Mouse (Mus musculus) stomach, embryonic 15.5 days (tissue): Measurements from ENCODE around the gene Phrf1. TPM values are rescaled to one million over a fixed set of nuclear protein-coding genes. Genes with fewer than 3 reads are reported as not detected.

Experiments used
- ATAC-seq: fragments of 200-750 bp; cut with Nextera tagmentation; 2 replicates; pipeline ENCODE4 v1.8.0; 2017; ENCODE audit warnings: low read depth, moderate number of reproducible peaks, moderate TSS enrichment; ENCODE audit not compliant: insufficient read depth, low FRiP score
- H3K27ac ChIP-seq: fragments of 300-500 bp; sonication (generic); 2 replicates; pipeline ENCODE4 v1.5.1; 2015; ENCODE audit warnings: mild to moderate bottlenecking, inconsistent platforms
- H3K27me3 ChIP-seq: fragments of 300-500 bp; sonication (generic); replicated peaks from 2 replicates; pipeline ENCODE4 v1.6.1; 2015; ENCODE audit warnings: inconsistent platforms
- H3K36me3 ChIP-seq: fragments of 300-500 bp; sonication (generic); 2 replicates; pipeline ENCODE4 v1.6.1; 2015; ENCODE audit warnings: inconsistent platforms
- H3K4me1 ChIP-seq: fragments of 300-500 bp; sonication (generic); 2 replicates; pipeline ENCODE4 v1.6.1; 2015; ENCODE audit warnings: inconsistent platforms
- H3K4me2 ChIP-seq: fragments of 300-500 bp; sonication (generic); 2 replicates; pipeline ENCODE4 v1.6.1; 2015; ENCODE audit warnings: mild to moderate bottlenecking, inconsistent platforms
- H3K4me3 ChIP-seq: fragments of 300-500 bp; sonication (generic); replicated peaks from 2 replicates; pipeline ENCODE4 v1.5.1; 2015; ENCODE audit warnings: inconsistent platforms
- H3K9ac ChIP-seq: fragments of 300-500 bp; sonication (generic); 2 replicates; pipeline ENCODE4 v1.6.1; 2015; ENCODE audit warnings: inconsistent platforms
- H3K9me3 ChIP-seq: fragments of 300-500 bp; sonication (generic); 2 replicates; pipeline ENCODE4 v1.6.1; 2016; ENCODE audit warnings: inconsistent platforms
- WGBS: fragments of 180-500 bp; shearing (Covaris S2); methylation state at CpG from one replicate; pipeline ENCODE4 v1.1.7; 2015; 5-methylcytosine and 5-hydroxymethylcytosine counted together
- polyA plus RNA-seq: library from polyadenylated mRNA; unstranded; fragments of >200 nt; fragmentation: Nextera tagmentation; extraction: Ambion mirVana; gene quantifications from 2 replicates; pipeline ENCODE4 v1.2.1, GENCODE M21; 2015

Phrf1 gene
- polyA plus RNA-seq, 1 experiment from 2014 or later, result 58.8 TPM

- peaks cover 52% of the 10 kb centered on the region for H3K36me3 ChIP-seq
- no peak for ATAC-seq
- WGBS, result 73% methylated on average over 11 of the region's 11 CpGs
Observed at GRCm38 (mm10) chr7:141264041-141264700, 35.6 kb downstream of the Phrf1 start.

GRCm38 (mm10) chr7:141264761-141265410, 36.3 kb downstream of the Phrf1 start:
- no peaks in the 10 kb centered on the region for H3K9me3 ChIP-seq
- no peak overlapping the region for H3K9ac ChIP-seq
- H3K4me1 ChIP-seq, result peaks cover 9% of the 10 kb centered on the region
- H3K36me3 ChIP-seq, result peaks cover 46% of the 10 kb centered on the region
- no peaks in the 10 kb centered on the region for H3K27me3 ChIP-seq
- 0 out of 2 replicates have a peak, but pooled peaks have one; percentile 33 for ATAC-seq
- H3K27ac ChIP-seq, result no peak overlapping the region
- no peak overlapping the region for H3K4me3 ChIP-seq
- H3K4me2 ChIP-seq, result peak overlapping the region; percentile 93
- WGBS, result 30% methylated on average over 12 of the region's 12 CpGs

More at GRCm38 (mm10) chr7:141264041-141264700, 35.6 kb downstream of the Phrf1 start:
- Histone ChIP-seq H3K4me3 (no peak overlapping the region), H3K27ac (no peak overlapping the region), H3K9ac (no peak overlapping the region), H3K4me2 (no peak overlapping the region), H3K4me1 (peaks cover 9% of the 10 kb centered on the region), H3K27me3 (no peaks in the 10 kb centered on the region), H3K9me3 (no peaks in the 10 kb centered on the region)

GRCm38 (mm10) chr7:141265411-141265738, 36.8 kb downstream of the Phrf1 start:
- H3K4me1 ChIP-seq, result peaks cover 9% of the 10 kb centered on the region
- WGBS, result 33% methylated on average over 11 of the region's 11 CpGs
- no peaks in the 10 kb centered on the region for H3K27me3 ChIP-seq
- no peak overlapping the region for H3K9ac ChIP-seq
- H3K4me2 ChIP-seq, result peak overlapping the region; percentile 93
- peaks cover 41% of the 10 kb centered on the region for H3K36me3 ChIP-seq
- no peak overlapping the region for H3K27ac ChIP-seq
- ATAC-seq, result no peak
- no peaks in the 10 kb centered on the region for H3K9me3 ChIP-seq
- H3K4me3 ChIP-seq, result peak overlapping the region; percentile 60; the same call in 1 of the 2 replicates

GRCm38 (mm10) chr7:141265739-141266561, 37.4 kb downstream of the Phrf1 start, which contains the start of gene Irf7:
TSS of gene Irf7 (minus strand) at chr7:141266481.
- WGBS, result 6% methylated on average over 25 of the region's 25 CpGs
- H3K4me2 ChIP-seq, result peak within 1 kb of the TSS; percentile 93
- peaks cover 35% of the 10 kb centered on the region for H3K36me3 ChIP-seq
- peak within 1 kb of the TSS; percentile 41 for H3K9ac ChIP-seq
- no peak within 1 kb of the TSS for H3K27ac ChIP-seq
- ATAC-seq, result peak; percentile 78
- no peaks in the 10 kb centered on the region for H3K9me3 ChIP-seq
- H3K4me1 ChIP-seq, result peaks cover 9% of the 10 kb centered on the region
- H3K4me3 ChIP-seq, result peak within 1 kb of the TSS; percentile 60
- no peaks in the 10 kb centered on the region for H3K27me3 ChIP-seq

GRCm38 (mm10) chr7:141268466-141269272, 40.1 kb downstream of the Phrf1 start:
- Histone ChIP-seq H3K9ac (no peak overlapping the region), H3K36me3 (peaks cover 9% of the 10 kb centered on the region; the same call in 1 of the 2 replicates), H3K4me1 (peaks cover 9% of the 10 kb centered on the region), H3K27me3 (no peaks in the 10 kb centered on the region), H3K27ac (no peak overlapping the region), H3K4me2 (0 out of 2 replicates have a peak overlapping the region, but pooled peaks have one; percentile 1), H3K4me3 (no peak overlapping the region), H3K9me3 (no peaks in the 10 kb centered on the region)
- ATAC-seq, result no peak
- 67% methylated on average over 24 of the region's 24 CpGs for WGBS

GRCm38 (mm10) chr7:141269273-141269545, 40.6 kb downstream of the Phrf1 start:
- Histone ChIP-seq H3K4me2 (0 out of 2 replicates have a peak overlapping the region, but pooled peaks have one; percentile 1), H3K27ac (no peak overlapping the region), H3K4me3 (no peak overlapping the region), H3K36me3 (peaks cover 4% of the 10 kb centered on the region; the same call in 1 of the 2 replicates), H3K4me1 (peaks cover 9% of the 10 kb centered on the region), H3K9ac (no peak overlapping the region), H3K9me3 (no peaks in the 10 kb centered on the region), H3K27me3 (no peaks in the 10 kb centered on the region)
- ATAC-seq, result no peak
- WGBS, result 80% methylated on average over 14 of the region's 14 CpGs

- Histone ChIP-seq H3K36me3 (no peaks in the 10 kb centered on the region), H3K9me3 (no peaks in the 10 kb centered on the region), H3K9ac (no peak overlapping the region), H3K27ac (no peak overlapping the region), H3K4me1 (peaks cover 3% of the 10 kb centered on the region; the same call in 1 of the 2 replicates), H3K4me3 (no peak overlapping the region), H3K27me3 (no peaks in the 10 kb centered on the region), H3K4me2 (no peak overlapping the region)
- no peak for ATAC-seq
- 85% methylated on average over 3 of the region's 3 CpGs for WGBS
Observed at GRCm38 (mm10) chr7:141270631-141271030, 42.0 kb downstream of the Phrf1 start.

GRCm38 (mm10) chr7:141275356-141275755, 46.8 kb downstream of the Phrf1 start:
- 81% methylated on average over 9 of the region's 9 CpGs for WGBS
- H3K4me3 ChIP-seq, result no peak overlapping the region
- H3K4me1 ChIP-seq, result peaks cover 9% of the 10 kb centered on the region
- no peak overlapping the region for H3K4me2 ChIP-seq
- H3K36me3 ChIP-seq, result no peaks in the 10 kb centered on the region
- no peak overlapping the region for H3K9ac ChIP-seq
- no peaks in the 10 kb centered on the region for H3K27me3 ChIP-seq
- no peaks in the 10 kb centered on the region for H3K9me3 ChIP-seq
- no peak overlapping the region for H3K27ac ChIP-seq
- ATAC-seq, result no peak

GRCm38 (mm10) chr7:141276546-141276945, 48.0 kb downstream of the Phrf1 start, which contains the start of gene Cdhr5:
TSS of gene Cdhr5 (minus strand) at chr7:141276786.
- Histone ChIP-seq H3K9me3 (no peaks in the 10 kb centered on the region), H3K4me3 (no peak within 1 kb of the TSS), H3K9ac (no peak within 1 kb of the TSS), H3K4me1 (peaks cover 9% of the 10 kb centered on the region), H3K27me3 (no peaks in the 10 kb centered on the region), H3K36me3 (no peaks in the 10 kb centered on the region), H3K27ac (no peak within 1 kb of the TSS), H3K4me2 (no peak within 1 kb of the TSS)
- ATAC-seq, result no peak
- WGBS, result 57% methylated on average over 11 of the region's 11 CpGs

- 78% methylated on average over 11 of the region's 11 CpGs for WGBS
- H3K27ac ChIP-seq, result no peak overlapping the region
- H3K27me3 ChIP-seq, result no peaks in the 10 kb centered on the region
- H3K4me3 ChIP-seq, result no peak overlapping the region
- no peak overlapping the region for H3K9ac ChIP-seq
- peaks cover 9% of the 10 kb centered on the region for H3K4me1 ChIP-seq
- ATAC-seq, result 0 out of 2 replicates have a peak, but pooled peaks have one; percentile 23
- peak overlapping the region; percentile 95; the same call in 1 of the 2 replicates for H3K4me2 ChIP-seq
- no peaks in the 10 kb centered on the region for H3K9me3 ChIP-seq
- H3K36me3 ChIP-seq, result no peaks in the 10 kb centered on the region
Observed at GRCm38 (mm10) chr7:141277701-141278678, 49.4 kb downstream of the Phrf1 start.
